Mouse (Mus musculus): ENCODE measurements around the gene 4930453N24Rik. TPM values are rescaled to one million over a fixed set of nuclear protein-coding genes. Genes with fewer than 3 reads are reported as not detected.

4930453N24Rik gene
- polyA plus RNA-seq, 1 experiment from 2014 or later, result 27.5 TPM

DNA sequence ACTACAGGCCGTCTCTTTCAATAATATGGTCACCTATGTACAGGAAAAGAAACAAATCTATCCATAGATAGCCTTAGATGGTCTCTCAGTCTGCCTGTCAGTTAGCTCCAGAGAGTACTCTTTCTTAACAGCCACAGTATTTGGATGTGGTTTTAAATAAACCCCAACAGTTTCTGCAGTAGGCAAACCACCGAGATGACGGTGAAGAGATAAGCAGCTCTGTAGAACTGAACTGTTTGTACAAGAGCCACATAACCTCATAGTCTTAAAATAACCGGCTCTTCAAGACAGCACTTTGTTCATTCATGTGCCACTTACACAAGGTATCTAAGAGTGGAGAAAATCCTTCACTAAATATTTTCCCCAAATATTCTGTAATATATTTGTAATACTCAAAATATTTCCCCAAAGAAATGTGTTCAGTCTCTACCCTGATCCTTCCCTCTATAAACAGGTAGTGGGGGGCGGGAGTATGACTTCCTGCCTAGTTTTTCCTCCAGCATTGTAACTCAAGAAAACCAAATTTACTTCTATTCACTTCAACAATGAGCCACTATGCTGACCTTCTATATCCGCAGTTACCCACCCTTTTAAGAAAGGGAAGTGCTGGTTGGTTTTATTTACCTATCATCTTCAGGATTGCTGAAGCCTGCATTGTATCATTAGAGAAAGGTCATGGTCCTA is 12.3 kb downstream of the 4930453N24Rik start:
- Histone ChIP-seq H3K4me2 (replicated peaks) (no peak overlapping the region), H3K27me3 (replicated peaks) (no peaks in the 10 kb centered on the region), H3K9ac (no peak overlapping the region), H3K36me3 (peaks cover 15% of the 10 kb centered on the region), H3K4me3 (no peak overlapping the region), H3K4me1 (no peaks in the 10 kb centered on the region), H3K27ac (no peak overlapping the region), H3K9me3 (peaks cover 14% of the 10 kb centered on the region; the same call in 1 of the 2 replicates)
- ATAC-seq (ENCODE audit: low FRiP score, low read depth), result no peak
- WGBS, result 92% methylated on average over 6 of the region's 6 CpGs

DNA sequence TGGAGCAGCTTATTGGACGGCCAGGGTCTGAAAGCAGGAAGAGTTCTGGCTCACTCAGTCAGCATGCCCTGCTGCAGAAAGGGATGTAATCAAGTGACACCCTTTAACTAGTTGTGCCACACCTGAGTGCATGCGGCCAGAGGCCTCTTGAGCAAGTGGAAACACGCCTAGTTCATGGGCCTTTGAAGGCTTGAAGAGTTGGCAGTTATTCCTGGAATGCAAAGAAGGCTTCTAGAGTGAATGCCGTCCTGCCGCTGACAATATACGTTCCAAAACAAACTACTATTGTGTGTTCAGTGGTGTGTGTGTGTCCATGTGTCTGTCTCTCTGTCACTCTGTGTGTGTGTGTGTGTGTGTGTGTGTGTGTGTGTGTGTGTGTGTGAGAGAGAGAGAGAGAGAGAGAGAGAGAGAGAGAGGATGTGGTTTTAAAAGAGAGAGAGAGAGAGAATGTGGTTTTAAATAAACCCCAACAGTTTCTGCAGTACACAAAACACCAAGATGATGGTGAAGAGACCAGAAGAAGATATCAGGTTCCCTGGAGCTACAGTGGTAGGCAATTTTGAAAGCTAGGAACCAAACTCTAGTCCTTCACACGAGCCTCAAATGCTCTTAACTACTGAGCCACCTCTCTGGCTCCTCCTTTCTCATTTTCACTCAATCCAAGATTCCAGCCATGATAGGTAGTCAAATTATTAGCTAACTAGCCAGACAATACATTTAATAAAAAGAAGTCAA is 13.1 kb downstream of the 4930453N24Rik start:
- Histone ChIP-seq H3K36me3 (peaks cover 6% of the 10 kb centered on the region), H3K4me3 (no peak overlapping the region), H3K27ac (no peak overlapping the region), H3K9ac (no peak overlapping the region), H3K27me3 (replicated peaks) (no peaks in the 10 kb centered on the region), H3K9me3 (peaks cover 6% of the 10 kb centered on the region; the same call in 1 of the 2 replicates), H3K4me1 (no peaks in the 10 kb centered on the region), H3K4me2 (replicated peaks) (no peak overlapping the region)
- 89% methylated on average over 7 of the region's 7 CpGs for WGBS
- ATAC-seq (ENCODE audit: low FRiP score, low read depth), result no peak

DNA sequence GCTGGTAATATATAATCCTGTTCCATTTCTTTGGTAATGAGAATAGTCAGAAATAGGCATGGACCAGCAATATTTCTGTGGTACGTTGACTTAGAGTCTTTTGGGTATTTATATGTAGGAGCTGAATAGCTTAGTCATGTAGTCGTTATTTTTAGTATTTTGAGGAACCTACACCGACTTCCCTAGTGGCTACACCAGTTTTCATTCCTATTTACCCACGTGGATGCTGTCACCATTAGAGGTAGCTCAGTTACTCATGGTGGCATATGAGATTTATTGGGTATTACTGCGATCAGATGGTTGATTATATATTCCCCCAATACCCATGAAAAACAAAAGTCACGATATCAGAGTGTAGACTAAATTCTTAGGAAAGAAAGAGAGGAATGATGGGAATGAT is 14.6 kb downstream of the 4930453N24Rik start:
- peaks cover 6% of the 10 kb centered on the region; the same call in 1 of the 2 replicates for H3K9me3 ChIP-seq
- WGBS, result 83% methylated on average over 6 of the region's 6 CpGs
- H3K4me2 ChIP-seq (replicated peaks), result no peak overlapping the region
- no peak overlapping the region for H3K4me3 ChIP-seq
- H3K27ac ChIP-seq, result no peak overlapping the region
- no peaks in the 10 kb centered on the region; the same call in 1 of the 2 replicates for H3K36me3 ChIP-seq
- ATAC-seq (ENCODE audit: low FRiP score, low read depth), result no peak
- no peaks in the 10 kb centered on the region for H3K4me1 ChIP-seq
- no peak overlapping the region for H3K9ac ChIP-seq
- H3K27me3 ChIP-seq (replicated peaks), result no peaks in the 10 kb centered on the region

DNA sequence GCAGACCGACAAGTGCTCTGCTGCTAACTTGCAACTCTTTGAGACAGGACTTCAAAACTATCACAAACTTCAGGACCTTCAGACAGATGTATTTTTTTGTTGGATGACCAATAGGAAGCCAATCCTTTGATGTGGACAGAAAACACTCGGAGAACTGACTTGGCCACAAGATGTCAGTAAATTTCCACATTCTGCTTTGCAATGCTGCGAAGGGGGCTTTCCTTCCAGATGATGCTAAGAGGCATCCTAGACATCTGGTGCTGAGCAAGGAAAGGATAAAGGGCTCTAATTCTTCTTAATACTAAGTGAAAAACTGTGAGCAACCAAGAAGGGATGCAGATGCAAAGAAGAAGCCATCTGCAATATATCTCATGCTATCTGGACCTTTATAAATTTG is 16.2 kb downstream of the 4930453N24Rik start:
- WGBS, result 49% methylated on average over 3 of the region's 3 CpGs
- Histone ChIP-seq H3K4me2 (replicated peaks) (no peak overlapping the region), H3K27ac (no peak overlapping the region), H3K4me1 (no peaks in the 10 kb centered on the region), H3K9ac (no peak overlapping the region), H3K4me3 (no peak overlapping the region), H3K36me3 (no peaks in the 10 kb centered on the region; the same call in 1 of the 2 replicates), H3K9me3 (peaks cover 6% of the 10 kb centered on the region; the same call in 1 of the 2 replicates), H3K27me3 (replicated peaks) (no peaks in the 10 kb centered on the region)
- peak; percentile 64; the same call in 1 of the 2 replicates for ATAC-seq (ENCODE audit: low FRiP score, low read depth)

DNA sequence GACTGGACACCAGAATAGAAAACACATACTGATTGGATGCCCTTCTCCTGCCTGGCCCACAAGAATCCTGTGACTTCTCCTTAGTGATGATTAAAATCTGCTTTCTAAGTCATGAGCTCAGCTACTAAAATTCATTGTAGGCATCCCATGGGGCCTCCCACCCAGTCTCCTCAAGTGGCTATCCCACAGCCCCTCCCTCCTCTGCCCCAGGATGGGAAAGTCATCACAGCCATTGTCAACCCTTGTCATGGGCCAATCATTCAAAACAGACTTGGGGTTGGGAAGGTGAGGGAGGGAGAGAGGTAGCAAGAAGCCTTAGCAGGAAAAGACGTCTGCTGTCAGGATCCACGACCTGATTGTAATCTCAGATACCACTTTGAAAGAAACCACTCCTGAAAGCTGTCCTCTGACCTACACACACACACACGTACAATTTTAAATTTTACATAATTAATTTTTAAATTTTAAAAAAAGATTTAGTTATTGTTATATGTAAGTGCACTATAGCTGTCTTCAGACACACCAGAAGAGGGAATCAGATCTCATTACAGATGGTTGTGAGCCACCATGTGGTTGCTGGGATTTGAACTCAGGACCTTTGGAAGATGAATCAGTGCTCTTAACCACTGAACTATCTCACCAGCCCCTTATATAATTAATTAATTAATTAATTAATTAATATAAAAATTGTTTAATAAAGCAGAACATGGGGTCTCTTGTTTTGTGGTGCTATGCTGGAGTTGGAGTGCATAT is 16.8 kb downstream of the 4930453N24Rik start:
- Histone ChIP-seq H3K4me2 (replicated peaks) (no peak overlapping the region), H3K4me3 (no peak overlapping the region), H3K27ac (no peak overlapping the region), H3K9me3 (peaks cover 6% of the 10 kb centered on the region; the same call in 1 of the 2 replicates), H3K36me3 (no peaks in the 10 kb centered on the region; the same call in 1 of the 2 replicates), H3K27me3 (replicated peaks) (no peaks in the 10 kb centered on the region), H3K9ac (no peak overlapping the region), H3K4me1 (no peaks in the 10 kb centered on the region)
- 67% methylated on average over 3 of the region's 3 CpGs for WGBS
- ATAC-seq (ENCODE audit: low FRiP score, low read depth), result peak; percentile 38; the same call in 1 of the 2 replicates

DNA sequence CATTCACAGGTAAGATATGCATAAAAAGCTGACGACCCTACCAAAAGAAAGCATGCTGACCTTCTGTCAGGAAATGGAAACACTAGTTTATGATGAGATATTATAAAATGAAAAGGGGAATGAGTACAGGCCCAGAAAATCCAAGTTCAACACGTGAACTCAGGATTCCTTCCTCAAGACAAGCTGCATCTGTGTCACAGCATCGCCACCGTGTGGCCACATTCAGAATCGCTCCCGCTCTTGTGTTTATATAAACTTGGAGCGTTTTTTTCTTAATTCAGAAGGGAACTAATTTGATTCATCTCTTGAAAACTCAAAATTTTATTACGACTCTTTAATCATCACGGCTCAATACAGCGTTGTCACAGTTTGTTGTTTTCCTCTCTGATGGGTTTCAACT is 22.7 kb downstream of the 4930453N24Rik start:
- Histone ChIP-seq H3K27ac (no peak overlapping the region), H3K4me3 (no peak overlapping the region), H3K27me3 (replicated peaks) (no peaks in the 10 kb centered on the region), H3K4me1 (no peaks in the 10 kb centered on the region), H3K9me3 (no peaks in the 10 kb centered on the region), H3K9ac (no peak overlapping the region), H3K36me3 (no peaks in the 10 kb centered on the region), H3K4me2 (replicated peaks) (no peak overlapping the region)
- ATAC-seq (ENCODE audit: low FRiP score, low read depth), result no peak
- 8% methylated on average over 10 of the region's 10 CpGs for WGBS

DNA sequence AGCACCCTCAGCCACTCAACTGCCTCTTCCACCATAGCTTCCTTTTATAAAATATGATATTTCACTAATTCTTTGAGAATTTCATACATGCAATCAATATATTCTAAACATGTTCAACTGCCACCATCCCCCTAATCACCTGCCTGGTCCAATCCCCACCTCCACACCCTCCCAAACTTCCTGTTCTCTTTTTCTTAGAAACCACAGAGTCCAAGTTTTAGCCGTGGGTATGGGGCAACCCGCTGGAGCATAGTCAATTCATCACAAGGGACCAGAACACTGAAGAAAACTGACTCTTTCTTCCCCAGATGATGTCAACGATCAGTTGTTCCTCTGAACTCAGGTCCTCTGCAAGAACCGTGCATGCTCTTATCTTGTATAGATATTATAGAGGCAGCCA is 25.9 kb downstream of the 4930453N24Rik start:
- Histone ChIP-seq H3K27me3 (replicated peaks) (no peaks in the 10 kb centered on the region), H3K27ac (no peak overlapping the region), H3K4me2 (replicated peaks) (no peak overlapping the region), H3K4me3 (no peak overlapping the region), H3K9me3 (no peaks in the 10 kb centered on the region), H3K4me1 (no peaks in the 10 kb centered on the region), H3K9ac (no peak overlapping the region), H3K36me3 (no peaks in the 10 kb centered on the region)
- WGBS, result 90% methylated on average over 4 of the region's 4 CpGs
- no peak for ATAC-seq (ENCODE audit: low FRiP score, low read depth)

DNA sequence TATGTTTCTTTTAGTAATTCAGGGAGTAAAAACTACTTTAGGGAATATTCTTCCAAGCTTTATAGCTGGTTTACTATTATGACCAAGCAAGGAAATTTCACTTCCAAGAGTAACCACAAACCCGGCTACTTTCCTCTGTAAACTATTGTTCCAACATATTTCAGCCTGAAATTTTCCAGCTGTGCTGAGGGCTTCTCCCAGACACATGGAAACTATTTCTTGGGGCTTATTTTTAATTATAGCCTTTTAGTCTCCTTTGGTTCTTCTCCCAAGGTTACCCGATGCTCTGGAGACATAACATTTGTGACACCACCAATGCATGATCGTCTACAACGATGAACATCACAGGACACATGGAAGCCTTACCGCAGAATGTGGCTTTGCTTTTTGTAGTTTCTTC is 33.7 kb downstream of the 4930453N24Rik start:
- ATAC-seq (ENCODE audit: low FRiP score, low read depth), result no peak
- Histone ChIP-seq H3K4me3 (no peak overlapping the region), H3K27me3 (replicated peaks) (no peaks in the 10 kb centered on the region), H3K4me2 (replicated peaks) (no peak overlapping the region), H3K9ac (no peak overlapping the region), H3K36me3 (no peaks in the 10 kb centered on the region), H3K4me1 (no peaks in the 10 kb centered on the region), H3K27ac (no peak overlapping the region), H3K9me3 (no peaks in the 10 kb centered on the region)
- 90% methylated on average over 5 of the region's 5 CpGs for WGBS

DNA sequence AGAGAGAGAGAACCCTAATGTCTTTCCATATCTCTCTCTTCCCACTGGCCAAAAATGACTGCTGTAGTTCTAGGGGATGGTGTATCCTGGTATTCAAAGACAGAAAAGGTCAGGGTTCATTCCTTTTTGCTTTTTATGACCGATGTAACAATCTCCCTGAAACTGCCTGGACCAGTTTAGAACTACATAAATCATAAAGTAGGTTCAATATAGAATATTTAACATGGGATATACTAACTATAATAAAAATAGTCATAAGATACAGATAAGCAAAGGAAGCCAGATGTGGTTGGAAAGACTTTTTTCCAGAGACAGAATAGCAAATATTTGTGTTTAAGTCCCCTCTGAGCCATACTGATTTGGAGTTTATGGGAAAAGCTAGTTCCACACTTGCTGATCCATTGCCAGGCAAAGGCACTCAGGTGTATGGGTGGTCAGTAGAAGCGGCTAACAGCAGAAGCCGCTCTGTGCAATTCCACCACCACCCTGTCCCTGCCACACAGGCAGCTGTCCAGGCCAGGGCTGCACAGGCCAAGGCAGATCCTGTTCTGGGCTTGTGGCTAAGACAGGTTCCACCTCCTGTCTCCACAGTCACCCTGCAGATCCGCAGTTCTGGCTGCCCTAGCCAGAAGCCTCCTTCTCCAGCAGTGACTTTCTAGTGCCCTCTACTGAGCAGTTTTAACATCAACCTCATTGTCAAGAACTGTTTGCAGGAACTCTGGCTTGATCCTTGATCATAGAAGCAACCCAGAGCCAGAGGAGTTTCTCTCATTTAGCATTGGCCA is 47.5 kb downstream of the 4930453N24Rik start:
- ATAC-seq (ENCODE audit: low FRiP score, low read depth), result peak; percentile 89
- H3K27me3 ChIP-seq (replicated peaks), result no peaks in the 10 kb centered on the region
- 53% methylated on average over 4 of the region's 4 CpGs for WGBS
- H3K4me2 ChIP-seq (replicated peaks), result no peak overlapping the region
- no peaks in the 10 kb centered on the region for H3K9me3 ChIP-seq
- no peaks in the 10 kb centered on the region for H3K36me3 ChIP-seq
- H3K4me3 ChIP-seq, result no peak overlapping the region
- no peak overlapping the region for H3K27ac ChIP-seq
- H3K9ac ChIP-seq, result no peak overlapping the region
- no peaks in the 10 kb centered on the region for H3K4me1 ChIP-seq

DNA sequence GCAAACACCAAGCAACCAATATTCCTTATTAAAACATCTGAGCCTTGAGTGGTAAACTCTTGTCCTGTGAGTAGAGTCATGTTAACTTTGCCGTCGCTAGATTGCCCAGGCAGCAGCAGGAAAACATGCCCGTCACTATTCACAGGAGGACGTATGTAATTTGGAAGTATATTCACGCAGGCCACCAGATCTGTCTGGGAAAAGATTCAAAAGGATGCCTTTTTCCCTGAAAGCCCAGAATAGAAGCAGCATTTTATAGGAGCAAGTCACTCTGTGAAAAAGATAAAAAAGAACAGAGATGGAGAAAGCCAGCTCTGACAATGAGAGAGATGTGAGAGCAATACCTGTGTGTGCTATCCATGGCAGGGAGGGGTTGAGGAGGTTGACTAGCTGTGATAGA is 49.4 kb downstream of the 4930453N24Rik start:
- ATAC-seq (ENCODE audit: low FRiP score, low read depth), result no peak
- Histone ChIP-seq H3K9me3 (no peaks in the 10 kb centered on the region), H3K36me3 (no peaks in the 10 kb centered on the region), H3K27ac (no peak overlapping the region), H3K4me3 (no peak overlapping the region), H3K27me3 (replicated peaks) (no peaks in the 10 kb centered on the region), H3K4me1 (no peaks in the 10 kb centered on the region), H3K9ac (no peak overlapping the region), H3K4me2 (replicated peaks) (no peak overlapping the region)
- WGBS, result 85% methylated on average over 5 of the region's 5 CpGs

DNA sequence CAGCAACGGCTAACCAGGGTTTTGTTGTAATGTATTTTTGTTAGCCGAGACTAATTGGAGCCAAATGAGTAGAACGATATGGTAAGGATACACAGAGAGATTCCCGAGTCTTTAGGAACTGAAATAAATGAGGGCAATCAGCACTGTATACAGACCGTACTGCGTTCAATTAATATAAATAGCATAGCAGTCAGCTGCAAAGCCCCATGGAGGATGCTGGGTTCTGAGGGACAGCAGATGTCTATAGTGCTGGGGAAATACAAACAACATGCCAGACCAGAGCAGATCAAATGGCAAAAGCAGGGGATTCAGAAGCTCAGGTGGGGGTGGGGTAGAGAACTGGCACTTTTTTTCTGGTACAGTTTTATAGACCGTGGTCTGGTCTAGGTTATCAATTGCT is 51.9 kb downstream of the 4930453N24Rik start:
- H3K4me1 ChIP-seq, result no peaks in the 10 kb centered on the region
- no peak overlapping the region for H3K27ac ChIP-seq
- WGBS, result 39% methylated on average over 7 of the region's 7 CpGs
- ATAC-seq (ENCODE audit: low FRiP score, low read depth), result 0 out of 2 replicates have a peak, but pooled peaks have one; percentile 41
- no peak overlapping the region for H3K4me2 ChIP-seq (replicated peaks)
- no peaks in the 10 kb centered on the region for H3K36me3 ChIP-seq
- H3K9me3 ChIP-seq, result no peaks in the 10 kb centered on the region
- no peak overlapping the region for H3K9ac ChIP-seq
- no peaks in the 10 kb centered on the region for H3K27me3 ChIP-seq (replicated peaks)
- H3K4me3 ChIP-seq, result no peak overlapping the region

Data from neural tube, embryonic 12.5 days (tissue).